Mouse (Mus musculus) lung, postnatal 0 days (tissue): Measurements from ENCODE around the gene Pappa. TPM values are rescaled to one million over a fixed set of nuclear protein-coding genes. Genes with fewer than 3 reads are reported as not detected.
A peak's percentile ranks its signal among the peaks of the same experiment; 100 is the strongest.

Source experiments
- ATAC-seq: fragments of 200-750 bp; cut with Nextera tagmentation; 2 replicates; pipeline ENCODE4 v1.8.0; 2017; ENCODE audit warnings: moderate library complexity
- DNase-seq: peaks from one replicate; pipeline ENCODE4 v3.0.0-alpha.2; 2016; ENCODE audit warnings: low spot score
- H3K27ac ChIP-seq: fragments of 300-500 bp; sonication (generic); 2 replicates; pipeline ENCODE4 v1.5.1; 2014; ENCODE audit warnings: antibody characterized with exemption, mild to moderate bottlenecking, low read length, mixed read lengths
- H3K27me3 ChIP-seq: fragments of 300-500 bp; sonication (generic); replicated peaks from 2 replicates; pipeline ENCODE4 v1.6.1; 2014; ENCODE audit warnings: low read length, mixed read lengths; ENCODE audit not compliant: insufficient read depth
- H3K36me3 ChIP-seq: fragments of 300-500 bp; sonication (generic); 2 replicates; pipeline ENCODE4 v1.6.1; 2014; ENCODE audit warnings: low read length, mixed read lengths; ENCODE audit not compliant: insufficient read depth
- H3K4me1 ChIP-seq: fragments of 300-500 bp; sonication (generic); 2 replicates; pipeline ENCODE4 v1.6.1; 2014; ENCODE audit warnings: antibody characterized with exemption, low read depth, low read length, mixed read lengths; ENCODE audit not compliant: insufficient read depth
- H3K4me2 ChIP-seq: fragments of 300-500 bp; sonication (generic); replicated peaks from 2 replicates; pipeline ENCODE4 v1.6.1; 2014; ENCODE audit warnings: low read depth, mild to moderate bottlenecking, low read length, moderate library complexity, mixed read lengths
- H3K4me3 ChIP-seq: fragments of 300-500 bp; sonication (generic); 2 replicates; pipeline ENCODE4 v1.5.1; 2014; ENCODE audit warnings: low read depth, low read length
- H3K9ac ChIP-seq: fragments of 300-500 bp; sonication (generic); replicated peaks from 2 replicates; pipeline ENCODE4 v1.6.1; 2014; ENCODE audit warnings: low read depth, mild to moderate bottlenecking
- H3K9me3 ChIP-seq: fragments of 300-500 bp; sonication (generic); 2 replicates; pipeline ENCODE4 v1.6.1; 2016; ENCODE audit warnings: low read length, mixed read lengths
- CTCF ChIP-seq: IDR thresholded peaks from 2 replicates; pipeline ENCODE4 v1.5.1; 2016; ENCODE audit warnings: antibody characterized with exemption, mild to moderate bottlenecking
- EP300 ChIP-seq: IDR thresholded peaks from 2 replicates; pipeline ENCODE4 v1.6.1; 2016; ENCODE audit warnings: antibody characterized with exemption, mild to moderate bottlenecking, control low read depth
- WGBS: fragments of 180-500 bp; shearing (Covaris S2); extraction: QIAGEN DNeasy Blood & Tissue Kit; methylation state at CpG from one replicate; pipeline ENCODE4 v1.1.7; 2014; 5-methylcytosine and 5-hydroxymethylcytosine counted together
- polyA plus RNA-seq: library from polyadenylated mRNA; unstranded; fragments of >200 nt; fragmentation: Nextera tagmentation; extraction: Ambion mirVana; gene quantifications from 2 replicates; pipeline ENCODE4 v1.2.1, GENCODE M21; 2015

The Pappa gene
- polyA plus RNA-seq, 1 experiment from 2014 or later, result 0.31 TPM

- 0% methylated on average over 2 of the region's 2 CpGs for WGBS
- H3K27me3 ChIP-seq, result peaks cover 4% of the 10 kb centered on the region
- TF ChIP-seq EP300 (no peak), CTCF (peak; percentile 50)
- H3K4me3 ChIP-seq, result peak overlapping the region; percentile 52; the same call in 1 of the 2 replicates
- no peaks in the 10 kb centered on the region for H3K36me3 ChIP-seq
- no peak overlapping the region for H3K9ac ChIP-seq
- H3K4me2 ChIP-seq, result no peak overlapping the region
- H3K9me3 ChIP-seq, result no peaks in the 10 kb centered on the region
- DNase-seq (peak; percentile 71), ATAC-seq (no peak)
- no peak overlapping the region for H3K27ac ChIP-seq
- no peaks in the 10 kb centered on the region for H3K4me1 ChIP-seq
These were observed 1.1 kb upstream of the Pappa start for GRCm38 (mm10) chr4:65122841-65123240.

- Histone ChIP-seq H3K4me3 (peak overlapping the region; percentile 52), H3K9ac (no peak overlapping the region; the same call in none of the 2 replicates), H3K36me3 (no peaks in the 10 kb centered on the region), H3K9me3 (no peaks in the 10 kb centered on the region), H3K27me3 (peaks cover 4% of the 10 kb centered on the region), H3K4me1 (no peaks in the 10 kb centered on the region), H3K27ac (no peak overlapping the region), H3K4me2 (peak overlapping the region; percentile 87)
- no peak for TF ChIP-seq EP300
- no peak for TF ChIP-seq CTCF
- ATAC-seq, result peak; percentile 24
- WGBS, result 2% methylated on average over 38 of the region's 80 CpGs
- DNase-seq, result peak; percentile 17
These were observed 586 bp downstream of the Pappa start for GRCm38 (mm10) chr4:65124369-65125151.

GRCm38 (mm10) chr4:65125341-65126332, 1.7 kb downstream of the Pappa start:
- peak overlapping the region; percentile 32 for H3K9ac ChIP-seq
- TF ChIP-seq EP300, result no peak
- TF ChIP-seq CTCF, result no peak
- no peaks in the 10 kb centered on the region for H3K4me1 ChIP-seq
- ATAC-seq (peak; percentile 63), DNase-seq (peak; percentile 72)
- H3K4me2 ChIP-seq, result peak overlapping the region; percentile 87
- WGBS, result under 1% methylated on average over 30 of the region's 30 CpGs
- peaks cover 4% of the 10 kb centered on the region for H3K27me3 ChIP-seq
- peak overlapping the region; percentile 52 for H3K4me3 ChIP-seq
- H3K36me3 ChIP-seq, result no peaks in the 10 kb centered on the region
- peak overlapping the region; percentile 69 for H3K27ac ChIP-seq
- no peaks in the 10 kb centered on the region for H3K9me3 ChIP-seq

- Histone ChIP-seq H3K36me3 (no peaks in the 10 kb centered on the region), H3K4me1 (no peaks in the 10 kb centered on the region), H3K27ac (peak overlapping the region; percentile 69), H3K4me3 (peak overlapping the region; percentile 52), H3K27me3 (peaks cover 4% of the 10 kb centered on the region), H3K9me3 (no peaks in the 10 kb centered on the region), H3K4me2 (peak overlapping the region; percentile 87), H3K9ac (0 out of 2 replicates have a peak overlapping the region, but pooled peaks have one; percentile 9)
- 6% methylated on average over 23 of the region's 23 CpGs for WGBS
- DNase-seq, result peak; percentile 76
- TF ChIP-seq CTCF, result no peak
- no peak for TF ChIP-seq EP300
- peak; percentile 24 for ATAC-seq
These were observed 2.7 kb downstream of the Pappa start for GRCm38 (mm10) chr4:65126451-65127290.

GRCm38 (mm10) chr4:65127291-65127590, 3.3 kb downstream of the Pappa start:
- Histone ChIP-seq H3K9ac (no peak overlapping the region), H3K36me3 (no peaks in the 10 kb centered on the region), H3K4me3 (peak overlapping the region; percentile 52; the same call in 1 of the 2 replicates), H3K4me1 (no peaks in the 10 kb centered on the region), H3K9me3 (no peaks in the 10 kb centered on the region), H3K27ac (0 out of 2 replicates have a peak overlapping the region, but pooled peaks have one; percentile 20), H3K27me3 (peaks cover 4% of the 10 kb centered on the region), H3K4me2 (peak overlapping the region; percentile 87)
- TF ChIP-seq EP300, result no peak
- no peak for TF ChIP-seq CTCF
- ATAC-seq (peak; percentile 23), DNase-seq (peak; percentile 47)
- WGBS, result 38% methylated on average over 6 of the region's 6 CpGs
